Mouse (Mus musculus) neural tube, embryonic 12.5 days (tissue): ENCODE data around the gene Lzts2. TPM values are rescaled to one million over a fixed set of nuclear protein-coding genes. Genes with fewer than 3 reads are reported as not detected.

ENCODE experiments used
- ATAC-seq: fragments of 200-750 bp; cut with Nextera tagmentation; 2 replicates; pipeline ENCODE4 v1.8.0; 2017; ENCODE audit warnings: low read depth, mild to moderate bottlenecking, moderate TSS enrichment, moderate library complexity; ENCODE audit not compliant: low FRiP score
- H3K27ac ChIP-seq: fragments of 300-500 bp; sonication (generic); 2 replicates; pipeline ENCODE4 v1.5.1; 2016
- H3K27me3 ChIP-seq: fragments of 300-500 bp; sonication (generic); replicated peaks from 2 replicates; pipeline ENCODE4 v1.6.1; 2016; ENCODE audit warnings: mild to moderate bottlenecking
- H3K36me3 ChIP-seq: fragments of 300-500 bp; sonication (generic); 2 replicates; pipeline ENCODE4 v1.6.1; 2016; ENCODE audit warnings: mild to moderate bottlenecking
- H3K4me1 ChIP-seq: fragments of 300-500 bp; sonication (generic); 2 replicates; pipeline ENCODE4 v1.6.1; 2016
- H3K4me2 ChIP-seq: fragments of 300-500 bp; sonication (generic); replicated peaks from 2 replicates; pipeline ENCODE4 v1.6.1; 2016; ENCODE audit warnings: mild to moderate bottlenecking
- H3K4me3 ChIP-seq: fragments of 300-500 bp; sonication (generic); 2 replicates; pipeline ENCODE4 v1.5.1; 2016
- H3K9ac ChIP-seq: fragments of 300-500 bp; sonication (generic); 2 replicates; pipeline ENCODE4 v1.6.1; 2016; ENCODE audit warnings: mild to moderate bottlenecking
- H3K9me3 ChIP-seq: fragments of 300-500 bp; sonication (generic); 2 replicates; pipeline ENCODE4 v1.6.1; 2016; ENCODE audit warnings: mild to moderate bottlenecking
- WGBS: fragments of 180-500 bp; shearing (Covaris S2); methylation state at CpG from one replicate; pipeline ENCODE4 v1.1.7; 2016; 5-methylcytosine and 5-hydroxymethylcytosine counted together
- polyA plus RNA-seq: library from polyadenylated mRNA; unstranded; fragments of >200 nt; fragmentation: Nextera tagmentation; extraction: Ambion mirVana; gene quantifications from 2 replicates; pipeline ENCODE4 v1.2.1, GENCODE M21; 2016

Gene Lzts2
- polyA plus RNA-seq, 1 experiment from 2014 or later: 68.5 TPM

GRCm38 (mm10) chr19:45005957-45006712 lies 8.1 kb upstream of the Lzts2 start, which contains the start of gene Mrpl43:
Gene Mrpl43, minus strand, starts transcription at chr19:45006442.
- H3K9ac ChIP-seq: peak within 1 kb of the TSS; percentile 88
- H3K9me3 ChIP-seq: no peaks in the 10 kb centered on the region
- peak within 1 kb of the TSS; percentile 93 for H3K4me2 ChIP-seq
- H3K27ac ChIP-seq: peak within 1 kb of the TSS; percentile 46
- H3K27me3 ChIP-seq: no peaks in the 10 kb centered on the region
- peaks cover 59% of the 10 kb centered on the region for H3K36me3 ChIP-seq
- H3K4me3 ChIP-seq: peak within 1 kb of the TSS; percentile 89
- peak; percentile 93 for ATAC-seq
- WGBS: under 1% methylated on average over 82 of the region's 82 CpGs
- H3K4me1 ChIP-seq: peaks cover 21% of the 10 kb centered on the region

GRCm38 (mm10) chr19:45007021-45007420 lies 7.2 kb upstream of the Lzts2 start:
- Histone ChIP-seq H3K4me2 (peak overlapping the region; percentile 93), H3K4me3 (peak overlapping the region; percentile 89), H3K9me3 (no peaks in the 10 kb centered on the region), H3K9ac (peak overlapping the region; percentile 88), H3K27me3 (no peaks in the 10 kb centered on the region), H3K36me3 (peaks cover 59% of the 10 kb centered on the region), H3K4me1 (peaks cover 21% of the 10 kb centered on the region), H3K27ac (no peak overlapping the region; the same call in 1 of the 2 replicates)
- 41% methylated on average over 17 of the region's 17 CpGs for WGBS
- ATAC-seq: no peak

- no peak overlapping the region for H3K27ac ChIP-seq
- H3K27me3 ChIP-seq: no peaks in the 10 kb centered on the region
- peaks cover 56% of the 10 kb centered on the region for H3K36me3 ChIP-seq
- peak overlapping the region; percentile 88; the same call in 1 of the 2 replicates for H3K9ac ChIP-seq
- ATAC-seq: no peak
- no peaks in the 10 kb centered on the region for H3K9me3 ChIP-seq
- H3K4me1 ChIP-seq: peaks cover 26% of the 10 kb centered on the region
- 95% methylated on average over 20 of the region's 20 CpGs for WGBS
- peak overlapping the region; percentile 93 for H3K4me2 ChIP-seq
- peak overlapping the region; percentile 89; the same call in 1 of the 2 replicates for H3K4me3 ChIP-seq
These were observed 6.6 kb upstream of the Lzts2 start for GRCm38 (mm10) chr19:45007425-45008191.

- Histone ChIP-seq H3K9ac (no peak overlapping the region), H3K4me3 (no peak overlapping the region), H3K27ac (no peak overlapping the region), H3K4me2 (no peak overlapping the region), H3K27me3 (no peaks in the 10 kb centered on the region), H3K36me3 (peaks cover 36% of the 10 kb centered on the region), H3K4me1 (peaks cover 41% of the 10 kb centered on the region), H3K9me3 (no peaks in the 10 kb centered on the region)
- no peak for ATAC-seq
- WGBS: 90% methylated on average over 4 of the region's 4 CpGs
These were observed 3.6 kb upstream of the Lzts2 start for GRCm38 (mm10) chr19:45010646-45011045.

- no peak overlapping the region for H3K4me2 ChIP-seq
- H3K4me1 ChIP-seq: peaks cover 47% of the 10 kb centered on the region
These were observed 2.0 kb upstream of the Lzts2 start for GRCm38 (mm10) chr19:45012219-45012618.

GRCm38 (mm10) chr19:45012636-45013035 lies 1.6 kb upstream of the Lzts2 start:
- Histone ChIP-seq H3K4me3 (no peak overlapping the region), H3K9ac (0 out of 2 replicates have a peak overlapping the region, but pooled peaks have one; percentile 26), H3K27ac (peak overlapping the region; percentile 67), H3K27me3 (no peaks in the 10 kb centered on the region), H3K9me3 (no peaks in the 10 kb centered on the region), H3K4me2 (no peak overlapping the region), H3K36me3 (peaks cover 36% of the 10 kb centered on the region), H3K4me1 (peaks cover 46% of the 10 kb centered on the region)
- 41% methylated on average over 6 of the region's 6 CpGs for WGBS
- ATAC-seq: no peak

More at GRCm38 (mm10) chr19:45012219-45012618, 2.0 kb upstream of the Lzts2 start:
- no peak for ATAC-seq
- H3K27ac ChIP-seq: peak overlapping the region; percentile 67
- H3K27me3 ChIP-seq: no peaks in the 10 kb centered on the region
- peaks cover 36% of the 10 kb centered on the region for H3K36me3 ChIP-seq
- H3K4me3 ChIP-seq: no peak overlapping the region
- 0 out of 2 replicates have a peak overlapping the region, but pooled peaks have one; percentile 26 for H3K9ac ChIP-seq
- no peaks in the 10 kb centered on the region for H3K9me3 ChIP-seq
- 91% methylated on average over 8 of the region's 8 CpGs for WGBS

- Histone ChIP-seq H3K36me3 (peaks cover 26% of the 10 kb centered on the region), H3K27me3 (no peaks in the 10 kb centered on the region), H3K27ac (no peak overlapping the region), H3K9ac (no peak overlapping the region), H3K9me3 (no peaks in the 10 kb centered on the region), H3K4me2 (no peak overlapping the region), H3K4me3 (no peak overlapping the region), H3K4me1 (peaks cover 49% of the 10 kb centered on the region)
- ATAC-seq: no peak
- WGBS: 54% methylated on average over 6 of the region's 6 CpGs
These were observed 511 bp upstream of the Lzts2 start for GRCm38 (mm10) chr19:45013581-45014225.

- Histone ChIP-seq H3K27me3 (no peaks in the 10 kb centered on the region), H3K9ac (peak overlapping the region; percentile 86), H3K9me3 (no peaks in the 10 kb centered on the region), H3K4me3 (peak overlapping the region; percentile 69), H3K27ac (0 out of 2 replicates have a peak overlapping the region, but pooled peaks have one; percentile 5), H3K36me3 (peaks cover 23% of the 10 kb centered on the region), H3K4me1 (peaks cover 61% of the 10 kb centered on the region), H3K4me2 (peak overlapping the region; percentile 85)
- no peak for ATAC-seq
- WGBS: under 1% methylated on average over 25 of the region's 25 CpGs
These were observed 778 bp downstream of the Lzts2 start for GRCm38 (mm10) chr19:45014981-45015402.

- H3K4me1 ChIP-seq: peaks cover 68% of the 10 kb centered on the region
These were observed 1.5 kb downstream of the Lzts2 start for GRCm38 (mm10) chr19:45015518-45016281.

GRCm38 (mm10) chr19:45016341-45017215 lies 2.4 kb downstream of the Lzts2 start:
- peak; percentile 35 for ATAC-seq

More at GRCm38 (mm10) chr19:45015518-45016281, 1.5 kb downstream of the Lzts2 start:
- Histone ChIP-seq H3K27me3 (no peaks in the 10 kb centered on the region), H3K9ac (peak overlapping the region; percentile 86), H3K4me3 (peak overlapping the region; percentile 69), H3K9me3 (no peaks in the 10 kb centered on the region), H3K4me2 (peak overlapping the region; percentile 85), H3K27ac (peak overlapping the region; percentile 96; the same call in 1 of the 2 replicates), H3K36me3 (peaks cover 16% of the 10 kb centered on the region)
- WGBS: 0% methylated on average over 34 of the region's 34 CpGs
- ATAC-seq: 0 out of 2 replicates have a peak, but pooled peaks have one; percentile 7

More at GRCm38 (mm10) chr19:45016341-45017215, 2.4 kb downstream of the Lzts2 start:
- no peaks in the 10 kb centered on the region for H3K27me3 ChIP-seq
- H3K36me3 ChIP-seq: peaks cover 11% of the 10 kb centered on the region
- under 1% methylated on average over 18 of the region's 18 CpGs for WGBS
- peak overlapping the region; percentile 85 for H3K4me2 ChIP-seq
- peaks cover 77% of the 10 kb centered on the region for H3K4me1 ChIP-seq
- peak overlapping the region; percentile 86 for H3K9ac ChIP-seq
- peak overlapping the region; percentile 69 for H3K4me3 ChIP-seq
- H3K27ac ChIP-seq: peak overlapping the region; percentile 96
- H3K9me3 ChIP-seq: no peaks in the 10 kb centered on the region
